Mouse (Mus musculus) small intestine, adult 2 months (tissue): Measurements from ENCODE around the gene Fam198b. TPM values are rescaled to one million over a fixed set of nuclear protein-coding genes. Genes with fewer than 3 reads are reported as not detected.

Source experiments
- H3K27ac ChIP-seq: fragments of 200-500 bp; 2 replicates; pipeline ENCODE4 v1.5.1; 2012; ENCODE audit warnings: low read depth, low read length, control low read depth, inconsistent platforms; ENCODE audit not compliant: insufficient read depth
- H3K27me3 ChIP-seq: fragments of 200-500 bp; 2 replicates; pipeline ENCODE4 v1.6.1; 2012; ENCODE audit warnings: mild to moderate bottlenecking, moderate library complexity, low read length, inconsistent platforms; ENCODE audit not compliant: control insufficient read depth, insufficient read depth
- H3K36me3 ChIP-seq: fragments of 200-500 bp; 2 replicates; pipeline ENCODE4 v1.6.1; 2012; ENCODE audit warnings: mild to moderate bottlenecking, low read length, control low read depth, inconsistent platforms; ENCODE audit not compliant: control insufficient read depth, insufficient read depth
- H3K4me1 ChIP-seq: fragments of 200-500 bp; 2 replicates; pipeline ENCODE4 v1.6.1; 2012; ENCODE audit warnings: low read length, inconsistent platforms, mixed read lengths; ENCODE audit not compliant: control insufficient read depth, insufficient read depth, insufficient read length
- H3K4me3 ChIP-seq: fragments of 200-500 bp; 2 replicates; pipeline ENCODE4 v1.5.1; 2012; ENCODE audit warnings: low read depth, mild to moderate bottlenecking, control low read depth, inconsistent platforms, low read length, moderate library complexity
- CTCF ChIP-seq: fragments of 200-500 bp; IDR thresholded peaks from 2 replicates; pipeline ENCODE4 v1.5.1; 2012; ENCODE audit warnings: low read depth, mild to moderate bottlenecking, control low read depth, inconsistent platforms, low read length, moderate library complexity, mixed read lengths; ENCODE audit not compliant: insufficient replicate concordance, insufficient read length; ENCODE audit errors: extremely low read depth
- POLR2A ChIP-seq: fragments of 200-500 bp; IDR thresholded peaks from 2 replicates; pipeline ENCODE4 v1.6.1; 2012; ENCODE audit warnings: low read depth, mild to moderate bottlenecking, control low read depth, inconsistent platforms, low read length, moderate library complexity
- WGBS: fragments of 180-500 bp; shearing (Covaris S2); methylation state at CpG from one replicate; pipeline ENCODE4 v1.1.7; 2018; 5-methylcytosine and 5-hydroxymethylcytosine counted together
- polyA plus RNA-seq: library from polyadenylated mRNA; depleted of rRNA; stranded (reverse); fragments of >200 nt; gene quantifications from 2 replicates; pipeline ENCODE4 v1.2.3, GENCODE M21; 2012

The Fam198b gene
- polyA plus RNA-seq, 1 experiment: 1.2 TPM

- H3K27me3 ChIP-seq: no peaks in the 10 kb centered on the region
- no peaks in the 10 kb centered on the region for H3K36me3 ChIP-seq
- TF ChIP-seq CTCF (no peak), POLR2A (no peak)
- H3K4me3 ChIP-seq: no peak overlapping the region
- no peaks in the 10 kb centered on the region for H3K4me1 ChIP-seq
- 73% methylated on average over 11 of the region's 11 CpGs for WGBS
- no peak overlapping the region for H3K27ac ChIP-seq
Observed at GRCm38 (mm10) chr3:79977656-79978450, 93.5 kb downstream of the Fam198b start.

- TF ChIP-seq POLR2A (no peak), CTCF (no peak)
- 42% methylated on average over 1 of the region's 1 CpGs for WGBS
- H3K27ac ChIP-seq: no peak overlapping the region
- H3K4me1 ChIP-seq: no peaks in the 10 kb centered on the region
- no peaks in the 10 kb centered on the region for H3K27me3 ChIP-seq
- no peak overlapping the region for H3K4me3 ChIP-seq
- no peaks in the 10 kb centered on the region for H3K36me3 ChIP-seq
Observed at GRCm38 (mm10) chr3:79980714-79981113, 96.4 kb downstream of the Fam198b start.

DNA sequence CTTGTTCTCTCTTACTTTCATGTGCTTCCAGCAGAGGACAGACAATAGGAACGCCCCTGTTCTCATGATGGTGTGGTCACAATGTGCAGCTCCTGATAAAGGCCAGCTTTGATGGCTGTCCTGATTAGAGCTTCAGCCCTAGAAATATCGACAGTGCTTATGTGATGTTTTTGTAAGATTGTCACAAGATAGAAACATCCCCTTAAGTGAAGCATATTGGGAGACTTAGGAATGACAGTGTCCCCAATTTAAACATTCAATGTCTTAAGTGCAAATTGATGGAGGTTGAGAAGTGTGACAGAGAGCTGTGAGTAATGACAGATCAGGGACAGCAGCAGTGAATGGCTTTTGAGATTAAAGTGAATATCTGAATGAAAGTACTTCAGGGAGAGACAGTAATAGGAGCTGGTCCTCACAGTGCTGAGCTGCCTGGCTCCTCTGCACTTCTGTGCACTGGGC is 99.7 kb downstream of the Fam198b start:
- Histone ChIP-seq H3K4me1 (no peaks in the 10 kb centered on the region), H3K4me3 (no peak overlapping the region), H3K27me3 (no peaks in the 10 kb centered on the region), H3K27ac (no peak overlapping the region), H3K36me3 (no peaks in the 10 kb centered on the region)
- TF ChIP-seq CTCF (no peak), POLR2A (no peak)
- 61% methylated on average over 2 of the region's 2 CpGs for WGBS

DNA sequence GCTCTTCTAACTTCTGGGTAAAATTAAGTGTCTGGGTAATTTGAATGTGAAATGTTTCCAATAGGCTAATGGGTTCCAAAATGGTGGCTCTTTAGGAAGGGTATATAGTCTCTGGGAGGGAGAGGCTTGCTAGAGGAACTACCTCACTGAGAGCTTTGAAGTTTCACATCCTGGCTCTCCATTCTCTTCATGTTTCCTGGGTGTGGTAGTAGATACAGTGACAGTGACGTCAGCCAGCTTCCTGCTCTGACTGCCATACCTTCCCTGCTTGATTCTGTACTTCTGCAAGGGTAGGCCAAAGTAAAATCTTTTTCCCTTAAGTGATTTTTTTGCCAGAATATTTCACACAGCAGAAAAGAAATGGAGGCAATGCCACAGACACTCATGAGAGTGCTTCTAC is 100.2 kb downstream of the Fam198b start:
- Histone ChIP-seq H3K27ac (no peak overlapping the region), H3K36me3 (no peaks in the 10 kb centered on the region), H3K4me3 (no peak overlapping the region), H3K27me3 (no peaks in the 10 kb centered on the region), H3K4me1 (no peaks in the 10 kb centered on the region)
- TF ChIP-seq POLR2A: no peak
- no peak for TF ChIP-seq CTCF
- 30% methylated on average over 1 of the region's 1 CpGs for WGBS

DNA sequence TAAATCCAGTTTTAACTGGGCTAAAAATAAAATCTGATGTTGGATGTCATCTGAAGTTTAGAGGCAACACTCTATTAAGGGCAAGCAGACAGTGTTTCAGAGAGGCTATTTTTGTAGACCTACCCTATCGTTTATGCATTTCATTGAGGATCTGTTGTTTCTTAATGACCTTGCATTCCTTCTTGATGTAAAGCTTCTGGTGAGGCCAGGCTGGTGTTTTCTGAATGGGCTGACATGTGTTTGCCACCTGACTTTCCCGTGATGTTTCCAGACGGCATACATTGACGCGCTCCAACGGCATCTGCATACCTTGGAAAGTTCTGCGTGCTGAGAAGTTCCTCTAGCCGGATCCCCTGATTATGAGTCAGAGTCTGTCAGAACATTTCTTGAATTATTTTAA is 104.9 kb downstream of the Fam198b start:
- no peak for TF ChIP-seq CTCF
- TF ChIP-seq POLR2A: no peak
- no peaks in the 10 kb centered on the region for H3K27me3 ChIP-seq
- 83% methylated on average over 8 of the region's 8 CpGs for WGBS
- no peaks in the 10 kb centered on the region for H3K36me3 ChIP-seq
- H3K4me1 ChIP-seq: no peaks in the 10 kb centered on the region
- no peak overlapping the region for H3K4me3 ChIP-seq
- H3K27ac ChIP-seq: no peak overlapping the region

GRCm38 (mm10) chr3:79989911-79990310 is 105.6 kb downstream of the Fam198b start:
- Histone ChIP-seq H3K36me3 (no peaks in the 10 kb centered on the region), H3K4me3 (no peak overlapping the region), H3K27me3 (no peaks in the 10 kb centered on the region), H3K27ac (no peak overlapping the region), H3K4me1 (no peaks in the 10 kb centered on the region)
- WGBS: 54% methylated on average over 2 of the region's 2 CpGs
- TF ChIP-seq POLR2A: no peak
- no peak for TF ChIP-seq CTCF

GRCm38 (mm10) chr3:79990480-79990879 is 106.1 kb downstream of the Fam198b start:
- Histone ChIP-seq H3K27me3 (no peaks in the 10 kb centered on the region), H3K27ac (no peak overlapping the region), H3K36me3 (no peaks in the 10 kb centered on the region), H3K4me1 (no peaks in the 10 kb centered on the region), H3K4me3 (no peak overlapping the region)
- TF ChIP-seq POLR2A: no peak

DNA sequence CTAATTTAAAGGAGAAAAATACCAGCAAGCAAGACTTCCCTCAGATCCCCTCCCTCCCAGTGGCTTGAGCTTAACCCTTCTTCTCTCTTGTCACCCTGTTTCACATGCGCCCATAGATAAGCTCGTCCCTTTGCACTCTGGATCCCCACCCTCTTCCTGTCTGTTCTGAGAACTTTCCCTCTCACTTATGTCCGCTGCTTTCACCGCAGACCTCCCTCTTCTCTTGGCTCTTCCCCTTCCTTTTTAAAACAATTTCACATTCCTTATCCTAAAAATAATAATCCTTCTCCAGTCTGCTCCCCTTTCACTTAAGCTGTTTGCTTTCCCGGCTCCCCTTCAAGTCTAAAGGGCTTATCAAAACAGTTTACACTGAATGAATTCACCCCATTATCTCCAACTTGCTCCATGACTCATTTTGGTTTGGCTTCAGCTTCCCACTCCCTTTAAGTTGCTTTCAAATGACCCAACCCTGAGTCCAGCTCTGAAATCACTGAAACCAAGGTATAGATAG is 109.8 kb downstream of the Fam198b start:
- TF ChIP-seq CTCF: no peak
- Histone ChIP-seq H3K27me3 (no peaks in the 10 kb centered on the region), H3K4me1 (no peaks in the 10 kb centered on the region), H3K4me3 (no peak overlapping the region), H3K36me3 (no peaks in the 10 kb centered on the region), H3K27ac (peak overlapping the region; percentile 54; the same call in 1 of the 2 replicates)
- WGBS: 18% methylated on average over 5 of the region's 5 CpGs
